In genomic region chr7:44853596-44854355, GRCm38 (mm10) we compare ENCODE assay signal across 8 mouse cellular contexts. TPM values are rescaled to one million over a fixed set of nuclear protein-coding genes. Genes with fewer than 3 reads are reported as not detected.
DNase-seq lines count a peak whose midpoint lies in the region; ATAC-seq and TF ChIP-seq lines count a peak whose summit lies in the region.

No protein-coding gene starts in this region.

- peaks cover 27% of the 10 kb centered on the region for H3K4me1 ChIP-seq in limb, embryonic 14.5 days (ENCODE audit: control insufficient read depth, insufficient read depth, low read length)

- H3K27me3 ChIP-seq in limb, embryonic 14.5 days (ENCODE audit: control insufficient read depth, insufficient read depth, low read length), result no peaks in the 10 kb centered on the region

- peak overlapping the region; percentile 51 for H3K4me3 ChIP-seq in limb, embryonic 14.5 days (replicated peaks; ENCODE audit: low read length)

- no peak for ATAC-seq in cerebellum, adult (ENCODE audit: insufficient number of reproducible peaks, low FRiP score, low TSS enrichment)
- no peak for ATAC-seq in limb, embryonic 14.5 days (ENCODE audit: low FRiP score, low read depth)

- H3K9me3 ChIP-seq in limb, embryonic 14.5 days (ENCODE audit: control insufficient read depth, low read length), result no peaks in the 10 kb centered on the region

- H3K9ac ChIP-seq in limb, embryonic 14.5 days (ENCODE audit: low read depth, low read length, severe bottlenecking), result peak overlapping the region; percentile 54

- H3K27ac ChIP-seq in limb, embryonic 14.5 days (replicated peaks; ENCODE audit: low read depth, low read length), result peak overlapping the region; percentile 84

- peak; percentile 70 for DNase-seq in cerebellum, adult 9-10 months
- peak; percentile 40 for DNase-seq in thymus, postnatal 14 days
- DNase-seq in thymus, postnatal 4 days, result no peak
- DNase-seq in limb, embryonic 14.5 days (ENCODE audit: low spot score), result no peak
- peak; percentile 43 for DNase-seq in yolk sac, embryonic 10.5 days (ENCODE audit: low spot score)
- no peak for DNase-seq in left cerebral cortex, adult 9 months (ENCODE audit: low spot score in 2 of 2)
- no peak for DNase-seq in layer of hippocampus, adult 9-11 months

- H3K36me3 ChIP-seq in limb, embryonic 14.5 days (ENCODE audit: control insufficient read depth, insufficient read depth, low read length), result peaks cover 16% of the 10 kb centered on the region

- peak overlapping the region; percentile 95 for H3K4me2 ChIP-seq in limb, embryonic 14.5 days (replicated peaks; ENCODE audit: low read depth, low read length, severe bottlenecking)

- 31% methylated on average over 26 of the region's 26 CpGs for WGBS in limb, embryonic 14.5 days

- TF ChIP-seq POLR2A in limb, embryonic 14.5 days (IDR thresholded peaks at IDR 0.05; ENCODE audit: borderline replicate concordance, extremely low read depth, insufficient read depth, insufficient read length), result no peak

RNA-seq across cellular contexts. Expression of gene Pnkp, which starts 3.2 kb away (rescaled TPM):
- polyA plus RNA-seq in limb, embryonic 14.5 days (2012; rRNA removed), result 28.7 and 32.0 TPM in 2 replicates
- polyA plus RNA-seq in limb, embryonic 14.5 days (2014; fragmentation: Nextera tagmentation; extraction: Ambion mirVana), result 23.8 and 26.6 TPM in 2 replicates

RNA-seq across cellular contexts. Expression of gene Tbc1d17, which starts 4.9 kb away (rescaled TPM):
- polyA plus RNA-seq in limb, embryonic 14.5 days (2012; rRNA removed), result 86.0 and 103 TPM in 2 replicates
- 76.0 and 81.7 TPM in 2 replicates for polyA plus RNA-seq in limb, embryonic 14.5 days (2014; fragmentation: Nextera tagmentation; extraction: Ambion mirVana)

RNA-seq across cellular contexts. Expression of gene Akt1s1, which starts 5.0 kb away (rescaled TPM):
- 179 and 270 TPM in 2 replicates for polyA plus RNA-seq in limb, embryonic 14.5 days (2012; rRNA removed)
- 66.1 and 70.5 TPM in 2 replicates for polyA plus RNA-seq in limb, embryonic 14.5 days (2014; fragmentation: Nextera tagmentation; extraction: Ambion mirVana)

RNA-seq across cellular contexts. Expression of gene Ptov1, which starts 15.8 kb away (rescaled TPM):
- polyA plus RNA-seq in limb, embryonic 14.5 days (2012; rRNA removed), result 751 and 1,065 TPM in 2 replicates
- 471 and 513 TPM in 2 replicates for polyA plus RNA-seq in limb, embryonic 14.5 days (2014; fragmentation: Nextera tagmentation; extraction: Ambion mirVana)

RNA-seq across cellular contexts. Expression of gene Atf5, which starts 37.3 kb away (rescaled TPM):
- 47.9 and 69.8 TPM in 2 replicates for polyA plus RNA-seq in limb, embryonic 14.5 days (2012; rRNA removed)
- polyA plus RNA-seq in limb, embryonic 14.5 days (2014; fragmentation: Nextera tagmentation; extraction: Ambion mirVana), result 3.1 and 3.7 TPM in 2 replicates

Comparison
In these comparisons a context has a peak if more than half of its experiments do, and no peak if none do; other contexts are left out.
1. DNase-seq: peak in cerebellum, adult 9-10 months (single experiment), thymus, postnatal 14 days (single experiment) and yolk sac, embryonic 10.5 days (single experiment); none in thymus, postnatal 4 days (single experiment), limb, embryonic 14.5 days (single experiment), left cerebral cortex, adult 9 months (0 of 2) and layer of hippocampus, adult 9-11 months (single experiment).